Mouse (Mus musculus) cerebellum, postnatal 25 days (tissue): ENCODE data around the gene Wbp4.
A peak's percentile ranks its signal among the peaks of the same experiment; 100 is the strongest.

Experiments
- DNase-seq, 2 experiments: peaks; one replicate each; pipeline ENCODE4 v3.0.0; 2021; ENCODE audit warnings: mixed read lengths in 2 of 2

Gene Wbp4

GRCm38 (mm10) chr14:79451681-79452590 is 29.4 kb downstream of the Wbp4 start, which contains the start of gene Kbtbd6:
TSS of gene Kbtbd6 (plus strand) at chr14:79451835.
- DNase-seq = peak; percentile 74 to 80

GRCm38 (mm10) chr14:79445055-79445620 is 36.2 kb downstream of the Wbp4 start:
- no peak for DNase-seq

- DNase-seq = no peak
These were observed 36.7 kb downstream of the Wbp4 start for GRCm38 (mm10) chr14:79444601-79445000.

DNA sequence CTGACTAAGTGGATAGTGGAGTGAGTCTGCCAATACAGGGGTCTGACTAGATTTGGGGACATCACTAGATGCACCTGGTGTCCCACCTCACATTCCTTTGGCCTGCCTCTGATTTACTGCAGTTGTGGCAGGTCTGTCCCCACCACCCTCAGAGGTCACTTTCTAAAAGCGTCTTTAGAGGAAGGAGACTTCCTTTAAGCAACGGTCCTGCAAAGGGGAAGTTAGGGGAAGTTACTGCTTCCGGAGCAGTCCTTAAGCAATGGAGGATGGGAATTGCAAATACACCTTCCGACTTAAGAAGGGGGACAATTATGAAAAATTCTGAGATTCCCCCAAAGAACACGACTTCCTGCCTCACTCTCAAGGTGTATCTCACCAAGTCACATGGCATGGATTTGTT is 39.9 kb downstream of the Wbp4 start:
- no peak for DNase-seq

DNA sequence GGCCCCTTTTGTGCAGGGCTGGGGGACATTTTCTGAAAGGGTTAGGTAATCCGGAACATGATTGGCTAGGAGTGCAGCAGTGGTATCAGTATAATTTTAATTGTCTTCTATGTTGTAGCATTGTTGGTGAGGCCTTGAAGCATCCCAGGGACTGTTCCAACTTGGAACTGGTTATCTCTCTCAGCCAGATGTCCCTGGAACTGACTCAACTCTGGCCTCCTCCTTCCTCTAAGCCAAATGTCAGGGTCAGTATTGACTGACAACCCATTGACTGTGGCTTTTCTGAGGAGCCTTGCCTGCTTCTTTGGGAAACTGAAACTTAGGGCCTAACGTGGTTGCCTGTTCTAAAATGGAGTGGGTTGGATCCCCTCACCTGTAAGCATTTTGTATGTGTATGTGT is 40.7 kb downstream of the Wbp4 start:
- no peak for DNase-seq

DNA sequence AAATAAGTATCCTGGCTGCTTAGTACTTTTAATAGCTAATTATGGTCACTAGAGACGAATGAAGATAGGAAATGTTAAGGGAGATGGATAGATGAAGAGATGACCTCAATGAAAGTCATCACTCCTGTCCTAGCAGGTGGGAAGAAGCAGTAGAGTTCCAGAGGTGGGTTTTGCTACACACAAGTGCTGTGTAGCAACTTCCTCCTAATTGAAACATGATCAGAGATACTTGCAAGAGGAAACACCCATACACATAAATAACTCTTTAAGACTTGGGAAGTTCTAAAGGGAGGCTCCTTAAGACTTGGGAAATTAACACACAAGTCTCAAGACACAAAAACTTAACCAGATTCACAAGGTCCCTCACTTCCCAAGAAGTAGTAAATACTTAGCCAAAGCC is 47.3 kb downstream of the Wbp4 start:
- DNase-seq = no peak

GRCm38 (mm10) chr14:79426730-79427365 is 54.5 kb downstream of the Wbp4 start:
- peak in 1 of 2 experiments; percentile 22 for DNase-seq

GRCm38 (mm10) chr14:79425979-79426729 is 55.2 kb downstream of the Wbp4 start, which contains the start of gene Kbtbd7:
TSS of gene Kbtbd7 (plus strand) at chr14:79426511.
- peak; percentile 90 to 93 for DNase-seq

DNA sequence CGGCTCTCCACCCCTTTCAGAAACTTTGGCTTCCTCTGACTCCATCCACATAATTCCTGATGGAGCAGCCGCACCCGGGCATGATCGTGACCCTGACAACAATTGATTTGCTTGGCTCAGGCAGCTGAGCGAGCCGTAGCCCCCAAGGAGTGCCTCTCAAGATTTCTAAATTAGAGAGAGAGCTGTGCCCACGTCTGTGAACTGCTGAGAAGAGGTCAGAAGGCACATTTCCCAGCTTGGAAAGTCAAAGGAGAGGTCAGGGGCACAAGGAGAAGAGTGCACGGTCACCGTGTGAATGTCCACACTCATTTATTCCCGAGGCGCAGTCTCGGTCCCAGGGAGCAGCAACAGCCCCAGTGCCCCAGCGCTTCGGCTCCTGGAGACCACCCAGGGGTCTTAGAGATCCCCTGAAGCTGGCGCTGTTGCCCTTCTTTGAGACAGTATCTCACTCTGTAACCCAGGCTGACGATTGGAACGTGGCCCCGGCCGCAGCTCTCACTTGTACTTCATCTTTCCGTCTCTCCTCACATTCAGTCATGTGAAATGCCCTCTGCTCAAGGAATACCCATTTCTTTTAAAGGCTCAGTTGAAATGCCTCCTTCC is 61.1 kb downstream of the Wbp4 start:
- no peak for DNase-seq

DNA sequence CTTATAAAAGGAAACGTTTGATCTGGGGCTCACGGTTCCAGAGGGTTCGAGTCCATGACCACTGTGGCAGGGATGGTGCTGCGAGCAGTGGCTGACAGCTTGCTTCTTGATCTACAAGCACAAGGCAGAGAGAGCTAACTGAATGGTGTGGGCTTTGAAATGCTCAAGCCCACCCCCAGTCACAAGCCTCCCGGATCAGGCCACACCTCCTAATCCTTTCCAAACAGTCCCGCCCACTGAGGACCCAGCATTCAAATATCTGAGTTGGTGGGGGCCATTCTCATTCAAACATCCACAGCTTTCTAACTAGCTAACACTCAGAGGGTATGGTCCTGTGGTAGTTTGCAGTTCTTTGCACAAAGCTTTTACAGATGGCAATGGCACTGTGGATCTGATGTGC is 68.2 kb downstream of the Wbp4 start:
- DNase-seq = no peak

DNA sequence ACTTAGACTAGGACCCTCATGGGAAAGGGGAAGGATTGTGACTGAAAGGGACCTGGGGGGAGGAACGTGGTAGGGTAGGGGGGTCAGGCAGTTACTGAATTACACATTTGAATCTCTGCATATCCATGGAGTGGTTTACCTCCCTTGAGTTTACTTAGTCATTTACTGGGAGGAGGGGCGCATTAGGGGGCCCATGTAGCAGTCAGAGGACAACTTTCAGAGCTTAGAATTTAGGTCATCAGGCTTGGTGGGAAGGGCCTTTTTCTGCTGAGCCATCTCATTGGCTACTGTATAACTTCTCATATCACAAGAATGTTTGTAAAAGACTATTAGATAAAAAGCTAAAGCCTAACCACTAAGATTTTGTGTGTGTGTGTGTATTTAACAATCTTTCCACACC is 70.7 kb downstream of the Wbp4 start:
- DNase-seq = no peak
